Mouse (Mus musculus): ENCODE measurements around the gene Ccr6.

DNA sequence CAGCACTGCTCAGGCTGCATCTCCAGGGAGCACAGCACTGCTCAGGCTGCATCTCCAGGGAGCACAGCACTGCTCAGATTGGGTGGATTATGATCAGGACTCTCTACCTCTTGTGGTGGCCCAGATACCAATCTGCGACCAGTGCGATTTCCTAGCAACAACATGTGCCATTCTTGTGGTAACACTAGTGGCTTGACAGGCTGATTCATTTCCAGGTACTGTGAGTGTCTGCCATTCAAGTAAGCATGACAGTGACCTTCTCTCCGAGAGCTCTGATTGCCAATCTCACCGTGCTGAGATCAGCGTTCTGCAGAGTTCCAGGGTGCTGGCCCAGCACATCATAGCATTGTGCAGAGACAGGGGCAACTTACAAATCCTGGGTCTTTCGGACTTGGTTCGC is 15.9 kb downstream of the Ccr6 start:
- no peak for TF ChIP-seq JUND (conservative IDR thresholded peaks at IDR 0.05; ENCODE audit: low read depth, low read length)
- no peak for TF ChIP-seq USF1 (IDR thresholded peaks at IDR 0.05; ENCODE audit: low read depth, low read length)
- TF ChIP-seq RAD21 (IDR thresholded peaks at IDR 0.05; ENCODE audit: low read depth, low read length): no peak
- TF ChIP-seq TBP (conservative IDR thresholded peaks at IDR 0.05; ENCODE audit: low read depth, low read length): no peak
- TF ChIP-seq GABPA (IDR thresholded peaks at IDR 0.05; ENCODE audit: insufficient replicate concordance, low read depth, low read length): no peak
- no peak for TF ChIP-seq MAFK (IDR thresholded peaks at IDR 0.05; ENCODE audit: insufficient replicate concordance, low read length)
- TF ChIP-seq CTCF (conservative IDR thresholded peaks at IDR 0.05 in 1 of 2, IDR thresholded peaks at IDR 0.05 in 1 of 2; ENCODE audit: low read depth in 2 of 2, low read length in 2 of 2): no peak
- no peak for TF ChIP-seq NELFE (IDR thresholded peaks at IDR 0.05; ENCODE audit: low read depth, low read length)
- TF ChIP-seq EP300 (IDR thresholded peaks at IDR 0.05; ENCODE audit: low read length): no peak
- TF ChIP-seq TCF12 (IDR thresholded peaks at IDR 0.05; ENCODE audit: low read depth, low read length): no peak
- TF ChIP-seq ZNF384 (IDR thresholded peaks at IDR 0.05; ENCODE audit: low read depth, low read length): no peak
- TF ChIP-seq HCFC1 (IDR thresholded peaks at IDR 0.05; ENCODE audit: low read depth, low read length): no peak
- TF ChIP-seq SIN3A (IDR thresholded peaks at IDR 0.05; ENCODE audit: low read length): no peak

Measured in CH12.LX (cell line).